Mouse (Mus musculus) midbrain, embryonic 14.5 days (tissue): Measurements from ENCODE around the gene B3galt1. TPM values are rescaled to one million over a fixed set of nuclear protein-coding genes. Genes with fewer than 3 reads are reported as not detected.

ENCODE experiments used
- ATAC-seq: fragments of 200-750 bp; cut with Nextera tagmentation; 2 replicates; pipeline ENCODE4 v1.8.0; 2017; ENCODE audit warnings: moderate number of reproducible peaks, moderate library complexity; ENCODE audit not compliant: low FRiP score, low TSS enrichment
- DNase-seq: peaks from one replicate; pipeline ENCODE4 v3.0.0-alpha.2; 2015
- H3K27ac ChIP-seq: fragments of 300-500 bp; sonication (generic); replicated peaks from 2 replicates; pipeline ENCODE4 v1.5.1; 2014; ENCODE audit warnings: mild to moderate bottlenecking, low read depth, low read length, moderate library complexity
- H3K27me3 ChIP-seq: fragments of 300-500 bp; sonication (generic); 2 replicates; pipeline ENCODE4 v1.6.1; 2014; ENCODE audit warnings: low read length, control low read depth, mixed read lengths; ENCODE audit not compliant: control insufficient read depth, insufficient read depth
- H3K36me3 ChIP-seq: fragments of 300-500 bp; sonication (generic); 2 replicates; pipeline ENCODE4 v1.6.1; 2014; ENCODE audit warnings: low read length, control low read depth; ENCODE audit not compliant: control insufficient read depth, insufficient read depth
- H3K4me1 ChIP-seq: fragments of 300-500 bp; sonication (generic); 2 replicates; pipeline ENCODE4 v1.6.1; 2014; ENCODE audit warnings: mild to moderate bottlenecking, antibody characterized with exemption, low read length, control low read depth; ENCODE audit not compliant: control insufficient read depth, insufficient read depth
- H3K4me2 ChIP-seq: fragments of 300-500 bp; sonication (generic); 2 replicates; pipeline ENCODE4 v1.6.1; 2014; ENCODE audit warnings: mild to moderate bottlenecking, low read length, moderate library complexity
- H3K4me3 ChIP-seq: fragments of 300-500 bp; sonication (generic); replicated peaks from 2 replicates; pipeline ENCODE4 v1.5.1; 2014; ENCODE audit warnings: low read depth, low read length
- H3K9ac ChIP-seq: fragments of 300-500 bp; sonication (generic); replicated peaks from 2 replicates; pipeline ENCODE4 v1.6.1; 2014; ENCODE audit warnings: mild to moderate bottlenecking, low read length, moderate library complexity
- H3K9me3 ChIP-seq: fragments of 300-500 bp; sonication (generic); 2 replicates; pipeline ENCODE4 v1.6.1; 2016; ENCODE audit warnings: low read length, control low read depth, mixed read lengths; ENCODE audit not compliant: control insufficient read depth
- WGBS: fragments of 180-500 bp; shearing (Covaris S2); extraction: QIAGEN DNeasy Blood & Tissue Kit; methylation state at CpG from one replicate; pipeline ENCODE4 v1.1.7; 2014; 5-methylcytosine and 5-hydroxymethylcytosine counted together
- polyA plus RNA-seq: library from polyadenylated mRNA; unstranded; fragments of >200 nt; fragmentation: Nextera tagmentation; extraction: Ambion mirVana; gene quantifications from 2 replicates; pipeline ENCODE4 v1.2.1, GENCODE M21; 2014

B3galt1 gene
- polyA plus RNA-seq, result 56.3 and 68.9 TPM in 2 replicates

DNA sequence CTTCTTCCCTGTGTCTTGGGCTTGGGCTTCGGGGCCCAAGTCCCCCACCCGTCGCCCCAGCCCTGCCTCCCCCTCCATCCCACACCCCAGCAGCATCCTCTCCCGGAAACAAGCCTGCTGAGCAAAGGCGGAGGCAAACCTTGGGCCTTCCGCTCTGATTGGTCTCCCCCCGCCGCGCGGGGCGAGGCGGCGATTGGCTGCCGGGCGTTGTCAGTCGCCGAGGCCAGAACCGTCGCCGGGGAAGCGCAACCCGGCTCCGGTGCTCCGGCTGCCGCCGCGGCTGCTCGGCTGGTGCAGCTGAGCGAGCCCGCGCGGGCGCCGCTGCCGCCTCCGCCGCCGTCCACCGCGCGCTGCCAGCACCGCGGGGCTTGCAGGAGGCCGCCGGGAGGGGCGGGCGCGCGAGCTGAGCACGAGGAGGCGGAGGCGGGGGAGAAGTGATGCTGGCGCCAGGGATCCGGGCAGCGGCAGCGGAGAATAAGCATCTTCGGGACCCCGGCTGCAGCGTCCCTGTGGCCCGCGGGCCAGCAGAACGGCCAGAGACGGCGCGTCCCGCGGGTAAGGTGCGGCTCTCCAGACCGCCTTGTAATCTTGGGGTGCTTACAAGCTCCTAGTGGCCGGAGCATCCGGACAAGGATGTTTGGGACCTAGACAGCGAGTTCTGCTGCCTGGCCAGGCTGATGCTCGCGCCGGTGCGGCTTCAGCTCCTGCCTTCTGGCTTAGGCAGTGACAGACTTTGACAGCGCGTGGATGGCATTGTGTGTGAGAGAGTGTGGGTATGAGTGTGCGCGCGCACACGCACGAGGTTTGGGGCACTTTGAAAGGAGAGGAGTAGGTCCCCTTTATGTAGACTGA, at the start of gene B3galt1:
TSS of gene B3galt1 (plus strand) at position 392 of the 852 bp plus-strand sequence.
- under 1% methylated on average over 81 of the region's 83 CpGs for WGBS
- peak; percentile 98 for ATAC-seq

DNA sequence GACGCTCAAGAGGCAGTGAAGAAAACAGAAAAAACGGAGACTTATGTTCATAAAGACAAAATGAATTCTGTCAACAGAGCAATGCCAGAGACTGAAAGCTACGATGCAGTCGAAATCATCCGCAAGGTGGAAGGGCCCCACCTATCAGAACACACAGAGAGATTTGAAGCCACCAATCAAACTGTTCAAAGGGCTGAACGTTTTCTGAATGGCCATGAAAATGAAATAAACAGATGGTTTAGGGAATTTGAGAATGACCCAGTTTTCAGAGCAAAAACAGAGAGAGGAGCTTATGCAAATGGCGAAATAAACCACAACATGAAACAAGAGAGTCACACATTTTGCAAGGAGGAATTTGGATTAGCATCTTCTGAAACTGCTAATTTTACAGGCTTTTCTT, 49.3 kb upstream of the B3galt1 start:
- no peak for DNase-seq
- Histone ChIP-seq H3K27ac (no peak overlapping the region), H3K36me3 (no peaks in the 10 kb centered on the region), H3K4me1 (no peaks in the 10 kb centered on the region), H3K27me3 (no peaks in the 10 kb centered on the region), H3K4me2 (no peak overlapping the region), H3K9me3 (no peaks in the 10 kb centered on the region), H3K4me3 (no peak overlapping the region), H3K9ac (no peak overlapping the region)
- WGBS, result 91% methylated on average over 7 of the region's 7 CpGs
- no peak for ATAC-seq

More for the DNA sequence above, at the start of gene B3galt1:
- Histone ChIP-seq H3K27me3 (no peaks in the 10 kb centered on the region), H3K4me1 (peaks cover 10% of the 10 kb centered on the region), H3K27ac (peak within 1 kb of the TSS; percentile 97), H3K36me3 (no peaks in the 10 kb centered on the region), H3K4me2 (peak within 1 kb of the TSS; percentile 98), H3K4me3 (peak within 1 kb of the TSS; percentile 79), H3K9ac (peak within 1 kb of the TSS; percentile 90), H3K9me3 (no peaks in the 10 kb centered on the region)
- peak; percentile 97 for DNase-seq

DNA sequence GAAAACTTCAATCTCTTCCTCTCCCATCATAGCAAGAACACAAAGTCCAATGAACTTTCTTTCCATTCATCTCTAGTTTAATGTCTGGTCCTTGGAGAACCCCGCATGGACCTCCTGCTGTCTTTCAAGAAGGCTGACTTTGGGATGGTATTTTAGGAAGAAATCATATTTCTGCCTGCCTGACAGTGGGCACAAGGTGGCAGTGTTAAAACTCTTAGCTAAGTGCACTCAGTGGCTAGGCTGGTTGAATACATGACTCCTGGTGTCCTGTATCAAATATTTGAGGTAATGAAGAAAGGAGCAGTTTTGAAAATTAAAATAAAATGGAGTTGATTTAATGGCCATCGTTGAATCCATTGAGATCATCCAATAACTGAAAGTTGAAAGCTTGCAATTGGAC, 30.3 kb upstream of the B3galt1 start:
- ATAC-seq (no peak), DNase-seq (no peak)
- H3K27me3 ChIP-seq, result no peaks in the 10 kb centered on the region
- H3K4me1 ChIP-seq, result no peaks in the 10 kb centered on the region
- no peak overlapping the region for H3K4me2 ChIP-seq
- H3K4me3 ChIP-seq, result no peak overlapping the region
- H3K36me3 ChIP-seq, result no peaks in the 10 kb centered on the region
- H3K9me3 ChIP-seq, result no peaks in the 10 kb centered on the region
- no peak overlapping the region for H3K9ac ChIP-seq
- H3K27ac ChIP-seq, result no peak overlapping the region
- WGBS, result 88% methylated on average over 2 of the region's 2 CpGs

DNA sequence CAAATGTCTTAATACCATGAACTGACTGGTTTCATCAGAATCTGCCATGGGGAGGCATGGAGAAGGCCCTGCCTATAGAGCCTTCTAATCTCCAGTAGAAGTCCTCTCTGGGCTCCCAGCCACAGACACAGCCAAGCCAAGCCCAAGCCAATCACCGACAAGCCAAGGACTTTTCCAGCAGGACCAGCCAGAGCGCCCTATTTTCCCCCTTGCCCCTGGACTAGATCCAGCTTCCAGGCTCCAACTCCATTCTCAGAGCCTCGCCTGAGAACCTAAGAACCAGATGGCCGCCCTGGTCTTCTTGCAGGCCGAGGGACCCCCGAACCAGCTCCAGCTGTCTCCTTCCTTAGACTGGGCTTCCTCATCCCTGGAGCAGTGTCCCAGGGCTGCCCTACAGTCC, 26.2 kb upstream of the B3galt1 start:
- Histone ChIP-seq H3K27ac (no peak overlapping the region), H3K36me3 (no peaks in the 10 kb centered on the region), H3K9ac (no peak overlapping the region), H3K9me3 (no peaks in the 10 kb centered on the region), H3K4me3 (no peak overlapping the region), H3K4me2 (no peak overlapping the region), H3K4me1 (peaks cover 4% of the 10 kb centered on the region; the same call in 1 of the 2 replicates), H3K27me3 (no peaks in the 10 kb centered on the region)
- no peak for ATAC-seq
- 93% methylated on average over 6 of the region's 6 CpGs for WGBS
- DNase-seq, result no peak

DNA sequence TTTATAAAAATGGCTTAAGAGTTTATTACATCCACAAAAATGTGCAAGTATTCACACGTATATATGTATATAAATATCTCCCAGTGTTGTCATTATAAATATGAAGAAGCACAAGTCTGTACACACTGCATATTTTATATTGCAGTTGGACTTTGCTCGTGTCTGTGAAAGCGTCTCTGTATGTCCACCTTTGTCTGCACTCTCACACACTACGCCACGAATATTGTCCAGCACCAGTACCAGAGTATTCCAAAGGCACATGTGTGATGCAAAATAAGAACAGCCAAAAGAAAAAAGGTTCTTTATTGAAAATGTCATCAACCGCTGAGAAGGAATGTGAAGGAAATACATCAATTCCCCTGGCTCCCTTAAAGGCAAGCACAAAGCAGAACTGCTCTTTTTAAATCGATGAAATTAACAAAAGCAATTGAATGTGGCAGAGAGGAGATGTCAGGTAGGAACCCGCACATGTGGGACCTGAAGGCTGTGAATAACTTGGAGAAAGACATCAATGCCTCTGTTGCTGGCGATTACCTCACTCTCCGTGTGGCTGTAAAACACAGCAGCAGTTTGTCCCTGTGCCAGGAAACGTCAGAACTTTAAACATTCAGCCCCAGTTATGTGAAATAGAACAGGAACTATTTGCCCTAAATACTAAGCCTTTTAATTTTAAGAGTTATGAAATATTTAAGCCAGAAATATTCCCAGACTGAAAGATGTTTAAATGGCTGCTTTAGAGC, 23.5 kb upstream of the B3galt1 start:
- 49% methylated on average over 11 of the region's 11 CpGs for WGBS
- Histone ChIP-seq H3K27me3 (no peaks in the 10 kb centered on the region), H3K9ac (no peak overlapping the region), H3K4me3 (no peak overlapping the region), H3K36me3 (no peaks in the 10 kb centered on the region), H3K9me3 (no peaks in the 10 kb centered on the region), H3K27ac (no peak overlapping the region), H3K4me1 (peaks cover 4% of the 10 kb centered on the region; the same call in 1 of the 2 replicates), H3K4me2 (no peak overlapping the region)
- no peak for ATAC-seq
- peak; percentile 44 for DNase-seq

DNA sequence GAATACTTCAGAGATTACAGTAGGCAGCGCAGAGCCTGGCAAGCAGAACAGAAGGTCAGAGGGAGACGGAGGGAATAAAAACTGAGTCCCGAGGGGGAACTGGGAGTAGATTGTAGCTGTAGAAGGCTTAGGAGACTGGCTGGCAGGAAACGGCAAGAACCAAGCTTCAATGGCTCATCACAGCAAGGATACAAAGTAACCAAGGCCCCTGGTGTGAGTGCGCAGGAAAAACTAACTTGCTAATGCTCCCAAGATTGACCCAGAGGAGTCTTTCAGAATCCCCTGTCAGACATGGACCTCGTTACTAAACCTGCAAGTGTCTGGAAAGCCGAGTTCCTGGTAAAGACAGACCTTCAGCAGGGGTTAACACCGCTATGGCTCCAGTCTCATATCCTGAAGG, 21.2 kb upstream of the B3galt1 start:
- H3K36me3 ChIP-seq, result no peaks in the 10 kb centered on the region
- H3K4me3 ChIP-seq, result no peak overlapping the region
- no peak overlapping the region for H3K27ac ChIP-seq
- no peak for ATAC-seq
- H3K4me2 ChIP-seq, result no peak overlapping the region
- no peak for DNase-seq
- 67% methylated on average over 8 of the region's 8 CpGs for WGBS
- H3K9me3 ChIP-seq, result no peaks in the 10 kb centered on the region
- no peaks in the 10 kb centered on the region for H3K27me3 ChIP-seq
- H3K4me1 ChIP-seq, result peaks cover 4% of the 10 kb centered on the region; the same call in 1 of the 2 replicates
- no peak overlapping the region for H3K9ac ChIP-seq

DNA sequence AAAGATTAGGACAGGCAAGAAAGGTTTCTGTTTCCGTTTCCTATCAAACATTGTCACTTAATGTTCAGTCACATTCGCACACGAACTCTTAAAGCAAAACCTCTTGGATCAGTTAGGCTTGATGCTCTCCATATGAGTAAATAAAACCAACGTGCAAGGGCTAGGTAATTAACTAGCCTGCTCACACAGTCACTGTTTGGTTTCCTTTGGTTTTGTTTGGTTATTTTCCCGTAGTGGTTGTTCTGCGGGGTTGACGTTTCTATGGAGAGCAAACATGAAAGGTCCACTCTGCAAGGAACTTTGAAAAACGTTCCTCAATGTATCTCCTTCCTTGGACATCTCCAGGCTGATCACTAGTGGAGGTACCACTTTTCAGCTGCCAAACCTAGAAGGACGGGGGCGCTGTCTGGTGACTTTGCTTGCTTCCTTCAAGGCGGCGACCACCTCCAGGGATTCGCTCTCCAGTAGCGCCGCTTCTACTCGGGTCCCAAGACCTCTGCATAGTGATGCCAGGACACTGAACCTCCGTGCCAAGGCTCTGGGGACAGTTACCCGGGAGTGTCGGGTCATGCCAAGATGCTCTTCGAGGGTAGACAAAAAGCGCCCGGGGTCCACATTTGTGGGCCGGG, 706 bp upstream of the B3galt1 start:
- H3K4me3 ChIP-seq, result peak overlapping the region; percentile 79
- H3K27ac ChIP-seq, result peak overlapping the region; percentile 97
- H3K4me2 ChIP-seq, result peak overlapping the region; percentile 98
- ATAC-seq, result peak; percentile 73
- H3K9me3 ChIP-seq, result no peaks in the 10 kb centered on the region
- H3K4me1 ChIP-seq, result peaks cover 10% of the 10 kb centered on the region
- no peaks in the 10 kb centered on the region for H3K36me3 ChIP-seq
- H3K27me3 ChIP-seq, result no peaks in the 10 kb centered on the region
- H3K9ac ChIP-seq, result peak overlapping the region; percentile 90
- peak; percentile 82 for DNase-seq
- WGBS, result 3% methylated on average over 23 of the region's 23 CpGs

DNA sequence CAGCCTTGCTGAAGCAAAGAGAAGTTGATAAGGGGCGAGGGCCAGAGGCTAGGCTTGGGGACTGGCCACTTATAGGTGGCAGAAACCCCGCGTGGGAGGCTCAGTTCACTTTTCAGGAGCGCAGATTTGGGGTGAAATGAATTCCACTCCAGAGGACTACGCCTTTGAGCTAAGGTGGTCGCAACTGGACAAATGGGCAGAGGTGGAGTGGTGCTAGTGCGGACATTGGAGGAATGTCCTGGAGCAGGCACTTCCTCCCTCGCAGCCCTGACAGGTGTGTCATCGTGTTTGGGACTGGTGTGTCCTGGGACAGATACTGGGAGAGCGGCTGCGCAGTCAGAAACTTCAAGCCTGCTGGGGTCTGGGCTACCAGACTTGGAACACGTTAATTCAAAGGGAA, 895 bp downstream of the B3galt1 start:
- peak overlapping the region; percentile 98 for H3K4me2 ChIP-seq
- H3K9me3 ChIP-seq, result no peaks in the 10 kb centered on the region
- H3K27me3 ChIP-seq, result no peaks in the 10 kb centered on the region
- ATAC-seq, result no peak
- peak overlapping the region; percentile 97 for H3K27ac ChIP-seq
- H3K4me1 ChIP-seq, result peaks cover 10% of the 10 kb centered on the region
- peak; percentile 39 for DNase-seq
- WGBS, result 1% methylated on average over 12 of the region's 12 CpGs
- H3K4me3 ChIP-seq, result peak overlapping the region; percentile 79
- no peaks in the 10 kb centered on the region for H3K36me3 ChIP-seq
- H3K9ac ChIP-seq, result peak overlapping the region; percentile 90
